Mouse (Mus musculus): ENCODE results near the gene Ulk2.

The Ulk2 gene

GRCm38 (mm10) chr11:61761584-61762407 is 93.1 kb downstream of the Ulk2 start, which contains the start of gene Prpsap2:
Gene Prpsap2, minus strand, starts transcription at chr11:61762088.
- DNase-seq (ENCODE audit: extremely low read depth, insufficient read length, low spot score), result peak; percentile 99

DNA sequence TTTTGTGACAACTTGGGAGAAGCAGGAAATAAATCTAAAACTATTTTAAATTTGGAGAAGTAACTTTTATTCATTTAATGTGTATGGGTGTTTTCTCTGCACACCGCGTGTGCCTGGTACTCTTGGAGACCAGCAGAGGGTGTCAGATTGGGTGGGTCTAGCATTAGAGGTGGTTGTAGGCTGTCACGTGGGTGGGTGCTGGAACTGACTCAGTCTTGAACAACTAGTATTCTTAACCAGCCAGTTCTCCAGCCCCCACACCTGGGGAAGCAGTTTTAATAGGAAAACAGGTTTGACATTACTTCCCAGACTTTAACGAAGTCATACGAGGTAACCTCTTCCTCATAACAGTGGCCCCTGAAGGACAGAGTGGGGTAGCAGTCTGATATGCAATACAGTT is 94.4 kb downstream of the Ulk2 start:
- peak; percentile 24 for DNase-seq (ENCODE audit: extremely low read depth, insufficient read length, low spot score)

GRCm38 (mm10) chr11:61757151-61757550 is 97.7 kb downstream of the Ulk2 start:
- DNase-seq (ENCODE audit: extremely low read depth, insufficient read length, low spot score), result no peak

DNA sequence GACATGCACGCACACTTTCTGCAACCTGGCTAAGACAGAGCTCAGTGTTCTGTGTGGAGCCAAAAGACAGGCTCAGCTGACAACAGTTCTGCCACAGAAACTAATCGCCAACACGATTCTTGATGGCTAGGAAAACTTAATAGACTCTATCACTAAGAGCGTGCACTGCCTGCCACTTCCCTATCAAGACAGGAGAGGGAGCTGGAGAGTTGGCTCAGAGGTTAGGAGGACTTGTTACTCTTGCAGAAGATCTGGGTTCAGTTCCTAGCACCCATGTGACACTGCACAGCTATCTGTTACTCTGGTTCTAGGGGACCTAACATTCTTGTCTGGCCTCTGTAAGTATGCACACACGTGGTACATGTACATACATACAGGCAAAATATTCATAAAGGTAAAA is 103.3 kb downstream of the Ulk2 start:
- DNase-seq (ENCODE audit: extremely low read depth, insufficient read length, low spot score), result no peak

DNA sequence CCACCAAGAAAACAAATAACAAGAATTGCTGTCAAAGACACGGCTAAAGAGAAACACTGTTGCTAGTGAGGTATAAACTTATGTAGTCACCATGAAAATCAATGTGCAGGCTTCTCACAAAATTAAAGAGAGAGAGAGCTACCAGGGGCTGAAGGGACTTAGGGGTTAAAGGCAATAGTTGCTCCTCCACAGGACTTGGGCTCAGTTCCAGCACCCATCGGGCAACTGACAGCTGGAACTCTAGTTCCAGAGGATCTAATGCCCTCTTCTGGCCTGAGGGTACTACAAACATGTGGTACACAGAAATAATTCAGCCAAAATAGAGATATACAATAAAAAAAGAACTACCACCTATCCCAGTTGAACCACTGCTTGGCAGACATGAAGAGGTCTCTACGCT is 107.7 kb downstream of the Ulk2 start:
- DNase-seq (ENCODE audit: extremely low read depth, insufficient read length, low spot score), result no peak

- DNase-seq (ENCODE audit: extremely low read depth, insufficient read length, low spot score), result peak; percentile 27
Measured at GRCm38 (mm10) chr11:61745781-61746180, 109.1 kb downstream of the Ulk2 start.

GRCm38 (mm10) chr11:61744460-61744859 is 110.4 kb downstream of the Ulk2 start:
- no peak for DNase-seq (ENCODE audit: extremely low read depth, insufficient read length, low spot score)

DNA sequence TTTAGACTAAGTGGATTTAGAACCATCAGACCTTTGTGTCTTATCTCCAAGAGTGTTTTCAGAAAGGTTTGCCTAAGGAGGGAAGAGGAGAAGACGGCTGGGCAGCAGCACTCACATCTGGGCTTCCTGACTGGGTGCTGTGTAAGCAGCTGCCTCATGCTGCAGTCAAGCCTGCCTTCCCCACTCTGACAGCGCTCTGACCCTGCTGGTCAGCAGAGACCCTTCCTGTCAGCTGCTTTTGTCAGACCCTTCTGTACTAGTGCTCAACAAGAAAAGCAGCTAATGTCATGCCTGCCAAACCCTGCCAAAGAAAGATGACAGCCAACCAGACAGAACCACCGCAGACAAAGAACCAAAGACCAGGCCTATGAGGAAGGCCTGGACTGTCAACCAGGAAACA is 111.1 kb downstream of the Ulk2 start:
- no peak for DNase-seq (ENCODE audit: extremely low read depth, insufficient read length, low spot score)

- no peak for DNase-seq (ENCODE audit: extremely low read depth, insufficient read length, low spot score)
Measured at GRCm38 (mm10) chr11:61740500-61740899, 114.4 kb downstream of the Ulk2 start.

DNA sequence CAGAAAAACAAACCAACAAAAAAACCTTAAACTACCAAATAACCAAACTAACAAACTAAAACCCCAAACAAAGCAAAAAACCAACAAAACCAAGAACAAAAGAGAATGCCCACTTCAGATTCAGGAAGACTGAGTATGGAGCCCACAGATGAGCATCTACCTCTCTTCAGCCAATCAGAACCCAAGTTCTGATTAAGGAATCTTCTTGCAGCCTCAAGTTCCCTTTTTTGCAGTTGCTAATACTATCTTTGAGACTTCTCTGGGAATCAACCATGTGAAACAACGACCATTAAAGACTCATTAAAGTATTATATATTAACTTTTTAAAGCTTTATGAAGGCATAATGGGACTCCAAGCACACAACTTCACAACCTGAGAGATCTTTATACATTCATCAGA is 117.6 kb downstream of the Ulk2 start:
- no peak for DNase-seq (ENCODE audit: extremely low read depth, insufficient read length, low spot score)

GRCm38 (mm10) chr11:61732672-61733071 is 122.2 kb downstream of the Ulk2 start:
- no peak for DNase-seq (ENCODE audit: extremely low read depth, insufficient read length, low spot score)

- no peak for DNase-seq (ENCODE audit: extremely low read depth, insufficient read length, low spot score)
Measured at GRCm38 (mm10) chr11:61728037-61728436, 126.8 kb downstream of the Ulk2 start.

All from 3134 (cell line).